Mouse (Mus musculus) spleen, adult 2 months (tissue): ENCODE results near the gene Topbp1. TPM values are rescaled to one million over a fixed set of nuclear protein-coding genes. Genes with fewer than 3 reads are reported as not detected.

Experiments
- DNase-seq, 2 experiments: peaks; one replicate each; pipeline versions ENCODE4 v3.0.0 to v3.0.0-alpha.2; 2012 to 2021; ENCODE audit warnings: low spot score in 2 of 2, low read depth in 1 of 2
- H3K27ac ChIP-seq: fragments of 200-500 bp; 2 replicates; pipeline ENCODE4 v1.5.1; 2012; ENCODE audit warnings: low read length, inconsistent platforms; ENCODE audit not compliant: insufficient read depth
- H3K27me3 ChIP-seq: fragments of 200-500 bp; 2 replicates; pipeline ENCODE4 v1.6.1; 2012; ENCODE audit warnings: mild to moderate bottlenecking, moderate library complexity, low read length, inconsistent platforms; ENCODE audit not compliant: control insufficient read depth, insufficient read depth
- H3K36me3 ChIP-seq: fragments of 200-500 bp; 2 replicates; pipeline ENCODE4 v1.6.1; 2012; ENCODE audit warnings: mild to moderate bottlenecking, low read length, inconsistent platforms; ENCODE audit not compliant: control insufficient read depth, insufficient read depth
- H3K4me1 ChIP-seq: fragments of 200-500 bp; 2 replicates; pipeline ENCODE4 v1.6.1; 2011; ENCODE audit warnings: inconsistent platforms; ENCODE audit not compliant: control insufficient read depth, insufficient read depth, insufficient read length
- H3K4me3 ChIP-seq: fragments of 200-500 bp; 2 replicates; pipeline ENCODE4 v1.5.1; 2011; ENCODE audit warnings: mild to moderate bottlenecking, inconsistent platforms; ENCODE audit not compliant: insufficient read depth, insufficient read length; ENCODE audit errors: extremely low read depth
- CTCF ChIP-seq: fragments of 200-500 bp; IDR thresholded peaks from 2 replicates; pipeline ENCODE4 v1.5.1; 2011; ENCODE audit warnings: mild to moderate bottlenecking, inconsistent platforms; ENCODE audit not compliant: insufficient read depth, insufficient read length, insufficient replicate concordance; ENCODE audit errors: extremely low read depth
- POLR2A ChIP-seq: fragments of 200-500 bp; IDR thresholded peaks from 2 replicates; pipeline ENCODE4 v1.6.1; 2011; ENCODE audit warnings: low read depth, low read length, inconsistent platforms
- WGBS: fragments of 180-500 bp; shearing (Covaris S2); methylation state at CpG from one replicate; pipeline ENCODE4 v1.1.7; 2018; 5-methylcytosine and 5-hydroxymethylcytosine counted together
- polyA plus RNA-seq: library from polyadenylated mRNA; depleted of rRNA; stranded (reverse); fragments of >200 nt; gene quantifications from 2 replicates; pipeline ENCODE4 v1.2.3, GENCODE M21; 2012

Gene Topbp1
- polyA plus RNA-seq, 1 experiment = 13.0 TPM

DNA sequence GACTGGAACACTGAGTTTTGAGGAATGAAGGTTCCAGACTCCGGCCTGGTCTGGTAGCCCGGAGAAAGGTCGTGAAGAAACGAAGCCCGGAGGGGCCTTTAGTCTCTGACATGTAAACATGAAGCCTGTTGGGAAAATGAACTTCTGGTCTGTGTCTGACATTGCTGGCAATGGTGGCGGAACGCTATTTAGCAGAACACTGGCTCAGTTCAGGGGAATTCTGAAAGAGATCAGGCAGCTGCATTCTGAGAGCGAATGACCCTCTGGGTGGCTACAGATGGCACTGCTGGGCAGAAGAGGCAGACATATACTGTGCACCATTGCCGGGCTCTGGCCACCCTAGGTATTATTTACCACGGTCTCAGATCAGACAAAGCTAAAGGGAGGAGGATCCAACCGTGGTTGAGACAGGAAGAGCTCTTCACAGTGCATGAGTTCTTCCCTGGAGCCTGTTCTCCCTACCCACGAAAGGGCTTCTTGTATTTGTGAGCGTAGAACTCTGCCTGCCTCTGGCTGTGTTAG, 18.1 kb upstream of the Topbp1 start:
- H3K27me3 ChIP-seq = no peaks in the 10 kb centered on the region
- WGBS = 67% methylated on average over 13 of the region's 13 CpGs
- H3K4me3 ChIP-seq = peak overlapping the region; percentile 17; the same call in 1 of the 2 replicates
- TF ChIP-seq POLR2A = no peak
- TF ChIP-seq CTCF = no peak
- H3K4me1 ChIP-seq = no peaks in the 10 kb centered on the region
- H3K27ac ChIP-seq = no peak overlapping the region
- H3K36me3 ChIP-seq = no peaks in the 10 kb centered on the region
- DNase-seq = no peak

DNA sequence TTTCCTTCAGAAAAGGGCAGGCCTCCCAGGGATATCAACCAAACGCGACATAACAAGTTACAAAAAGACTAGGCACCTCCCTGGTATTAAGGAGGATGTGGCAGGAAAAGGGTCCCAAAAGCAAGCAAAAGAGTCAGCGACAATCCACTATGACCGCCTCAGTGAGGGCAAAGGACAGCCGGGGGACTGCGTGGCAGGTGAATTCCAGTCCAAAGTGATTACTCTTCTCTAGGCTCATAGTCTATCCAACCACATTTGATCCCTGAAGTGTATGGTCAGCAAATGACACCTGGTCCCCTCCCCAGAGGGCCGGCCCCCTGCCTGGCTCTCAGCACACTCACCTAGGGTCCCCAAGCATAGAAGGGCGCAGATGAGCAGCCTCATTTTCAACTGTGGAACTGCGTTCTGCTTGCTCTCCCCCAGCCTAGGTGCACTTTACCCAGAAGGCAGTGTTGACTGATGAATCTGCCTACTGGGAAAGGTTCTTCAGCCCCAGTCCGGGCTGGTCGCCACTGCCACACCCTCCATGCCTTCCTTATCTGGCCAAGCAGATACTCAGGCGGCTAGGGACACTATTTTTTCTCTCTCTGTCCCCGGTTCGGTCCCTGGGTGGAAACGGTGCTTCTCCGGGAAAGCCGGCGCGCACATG, 17.1 kb upstream of the Topbp1 start:
- H3K27me3 ChIP-seq = no peaks in the 10 kb centered on the region
- no peak for DNase-seq
- 88% methylated on average over 19 of the region's 19 CpGs for WGBS
- H3K27ac ChIP-seq = peak overlapping the region; percentile 37; the same call in 1 of the 2 replicates
- TF ChIP-seq POLR2A (no peak), CTCF (no peak)
- peak overlapping the region; percentile 20; the same call in 1 of the 2 replicates for H3K4me3 ChIP-seq
- H3K4me1 ChIP-seq = no peaks in the 10 kb centered on the region
- H3K36me3 ChIP-seq = no peaks in the 10 kb centered on the region

DNA sequence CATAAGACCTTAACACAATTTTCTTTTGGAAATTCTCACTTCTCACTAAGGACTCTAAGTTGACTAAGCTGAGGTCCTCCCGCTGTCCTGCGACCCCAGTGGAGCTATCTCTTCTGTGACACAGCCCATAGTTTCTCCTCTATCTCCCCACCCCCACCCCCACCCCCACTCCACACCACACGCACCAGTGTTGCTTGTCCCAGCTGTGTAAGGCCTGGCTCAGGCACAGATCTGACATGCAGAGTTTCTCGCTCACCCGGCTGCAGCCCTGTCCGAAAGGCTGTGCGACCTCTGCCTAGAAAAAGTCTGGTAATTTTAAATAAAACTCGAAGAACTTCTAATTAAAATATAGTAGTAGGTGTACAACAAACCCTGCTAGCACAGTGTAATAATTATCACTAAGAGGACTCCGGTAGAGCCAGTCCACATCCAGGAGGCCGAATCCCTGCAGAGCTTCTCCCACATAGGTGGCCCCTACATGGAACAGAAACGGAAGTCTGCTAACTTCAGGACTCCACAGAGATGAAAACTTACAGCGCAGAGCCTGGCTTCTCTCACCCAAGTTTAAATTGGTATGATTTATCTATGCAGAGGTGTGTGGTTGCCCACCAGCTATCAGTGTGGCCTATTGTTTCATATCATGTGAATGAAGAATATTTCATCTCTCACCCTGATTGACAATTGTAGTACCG, 16.4 kb upstream of the Topbp1 start:
- Histone ChIP-seq H3K36me3 (no peaks in the 10 kb centered on the region), H3K27ac (no peak overlapping the region), H3K4me3 (no peak overlapping the region), H3K4me1 (no peaks in the 10 kb centered on the region), H3K27me3 (no peaks in the 10 kb centered on the region)
- TF ChIP-seq POLR2A (no peak), CTCF (no peak)
- 84% methylated on average over 13 of the region's 13 CpGs for WGBS
- no peak for DNase-seq

DNA sequence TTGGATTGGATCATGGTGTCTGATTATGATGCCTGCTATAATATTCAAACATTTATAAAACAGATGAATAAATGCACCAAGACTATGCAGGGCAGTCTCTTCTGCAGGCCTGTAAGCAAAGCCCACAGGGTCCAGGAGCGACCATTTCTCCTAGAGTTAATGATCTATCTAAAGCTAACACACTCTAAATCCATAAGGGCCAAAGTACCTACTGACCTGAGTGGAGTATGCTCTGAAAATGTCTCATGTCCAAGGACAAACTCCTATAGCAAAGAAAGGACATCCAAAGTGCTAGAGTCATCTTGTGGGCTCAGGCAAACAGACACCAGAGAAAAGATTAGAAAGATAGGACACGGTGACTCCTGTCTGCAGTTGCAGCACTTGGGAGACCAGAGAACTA, 10.5 kb upstream of the Topbp1 start:
- Histone ChIP-seq H3K27me3 (no peaks in the 10 kb centered on the region), H3K4me3 (no peak overlapping the region), H3K4me1 (no peaks in the 10 kb centered on the region), H3K36me3 (no peaks in the 10 kb centered on the region), H3K27ac (no peak overlapping the region)
- TF ChIP-seq CTCF (no peak), POLR2A (no peak)
- no peak for DNase-seq
- 95% methylated on average over 2 of the region's 2 CpGs for WGBS

DNA sequence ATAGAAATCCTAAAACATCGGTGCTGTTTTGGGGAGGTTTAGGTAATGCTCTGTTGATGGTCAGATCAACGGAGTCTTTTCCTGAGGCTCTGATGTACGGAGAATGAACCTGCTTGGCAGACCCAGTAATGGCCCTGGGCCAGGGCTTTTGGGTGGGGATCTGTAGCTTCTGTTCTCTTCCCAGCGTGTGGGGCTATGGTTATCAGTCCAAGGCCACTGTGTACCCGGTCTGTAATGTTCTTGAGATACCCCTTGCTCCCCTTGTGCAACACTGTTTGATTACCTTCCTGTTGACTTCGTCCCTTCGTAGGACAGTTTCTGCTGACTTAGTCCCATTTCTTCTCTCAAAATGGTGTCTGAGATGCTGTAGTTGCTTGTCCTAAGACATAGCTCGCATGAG, 3.9 kb upstream of the Topbp1 start:
- Histone ChIP-seq H3K4me1 (peaks cover 2% of the 10 kb centered on the region), H3K27ac (no peak overlapping the region), H3K36me3 (no peaks in the 10 kb centered on the region), H3K4me3 (no peak overlapping the region), H3K27me3 (no peaks in the 10 kb centered on the region)
- DNase-seq = no peak
- 83% methylated on average over 8 of the region's 8 CpGs for WGBS
- TF ChIP-seq CTCF (no peak), POLR2A (no peak)

DNA sequence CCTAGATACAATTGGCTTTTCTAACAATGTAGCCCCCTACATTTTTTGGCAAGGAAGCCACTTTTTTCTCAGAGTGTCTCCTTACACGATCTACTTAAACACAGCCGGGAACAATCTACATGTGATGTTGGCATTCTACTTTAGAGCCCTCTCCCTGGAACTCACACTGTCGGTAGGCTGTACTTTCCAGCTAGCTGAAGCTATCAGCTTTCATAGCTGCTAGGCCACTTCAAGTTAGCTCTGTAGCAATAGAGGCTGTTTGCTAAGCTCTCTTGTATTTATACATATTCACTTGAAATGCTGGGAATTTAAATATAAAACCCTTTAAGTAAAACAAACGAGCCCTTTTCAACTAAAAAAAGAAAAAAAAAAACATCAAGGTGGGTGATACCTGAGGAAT, 2.8 kb upstream of the Topbp1 start:
- DNase-seq = no peak
- WGBS = 86% methylated on average over 4 of the region's 4 CpGs

More for the DNA sequence above, 2.8 kb upstream of the Topbp1 start:
- H3K4me3 ChIP-seq = no peak overlapping the region
- TF ChIP-seq POLR2A = no peak
- TF ChIP-seq CTCF = no peak
- no peaks in the 10 kb centered on the region for H3K27me3 ChIP-seq
- no peaks in the 10 kb centered on the region for H3K36me3 ChIP-seq
- no peak overlapping the region for H3K27ac ChIP-seq
- peaks cover 2% of the 10 kb centered on the region for H3K4me1 ChIP-seq
